Mouse (Mus musculus) right cerebral cortex, adult 18-20 months (tissue): ENCODE data around the gene Swsap1.
A peak's percentile ranks its signal among the peaks of the same experiment; 100 is the strongest.

Source experiments
- DNase-seq: peaks from one replicate; pipeline ENCODE4 v3.0.0; 2022; ENCODE audit warnings: mixed read lengths

Swsap1 gene

DNA sequence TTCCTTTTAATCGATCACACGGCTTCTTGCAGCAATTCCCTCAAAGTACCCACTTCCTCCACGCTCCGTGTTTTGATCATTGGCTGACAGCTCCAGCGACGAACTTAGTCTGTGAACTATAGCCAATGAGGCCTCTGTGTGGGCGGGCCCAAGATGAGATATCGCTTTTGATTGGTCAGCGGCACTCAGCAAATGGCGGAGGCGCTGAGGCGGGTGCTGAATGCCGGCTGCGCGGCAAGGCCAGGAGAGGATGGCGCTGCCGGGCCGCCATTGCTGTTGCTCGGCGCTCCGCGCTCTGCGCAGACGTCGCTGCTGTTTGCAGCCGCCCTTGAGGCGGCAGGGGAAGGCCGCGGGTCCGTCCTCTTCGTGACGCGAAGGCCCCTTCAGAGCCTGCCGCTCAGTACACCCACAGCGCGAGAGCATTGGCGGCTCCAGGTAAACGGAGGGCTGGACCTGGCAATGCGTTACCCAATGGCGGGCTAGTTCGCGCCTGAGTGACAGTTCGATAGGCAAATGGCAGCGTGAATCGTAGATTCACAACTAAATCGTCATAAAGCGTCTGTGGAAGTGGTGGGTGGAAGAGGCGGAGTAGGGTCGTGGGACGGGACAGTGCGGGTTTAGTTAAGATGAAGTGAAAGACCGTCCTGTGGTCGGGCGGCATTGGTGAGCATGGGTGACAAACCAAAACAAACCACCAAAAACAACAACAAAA, at the start of gene Swsap1:
Gene Swsap1, plus strand, starts transcription at position 186 of the 712 bp plus-strand sequence.
- peak; percentile 99 for DNase-seq

GRCm38 (mm10) chr9:21908216-21908615, 47.3 kb upstream of the Swsap1 start:
- DNase-seq: no peak

- no peak for DNase-seq
Observed at GRCm38 (mm10) chr9:21909474-21910223, 45.9 kb upstream of the Swsap1 start.

- DNase-seq: no peak
Observed at GRCm38 (mm10) chr9:21916851-21917492, 38.6 kb upstream of the Swsap1 start.

- DNase-seq: peak; percentile 86
Observed at GRCm38 (mm10) chr9:21917493-21918034, 38.0 kb upstream of the Swsap1 start.

DNA sequence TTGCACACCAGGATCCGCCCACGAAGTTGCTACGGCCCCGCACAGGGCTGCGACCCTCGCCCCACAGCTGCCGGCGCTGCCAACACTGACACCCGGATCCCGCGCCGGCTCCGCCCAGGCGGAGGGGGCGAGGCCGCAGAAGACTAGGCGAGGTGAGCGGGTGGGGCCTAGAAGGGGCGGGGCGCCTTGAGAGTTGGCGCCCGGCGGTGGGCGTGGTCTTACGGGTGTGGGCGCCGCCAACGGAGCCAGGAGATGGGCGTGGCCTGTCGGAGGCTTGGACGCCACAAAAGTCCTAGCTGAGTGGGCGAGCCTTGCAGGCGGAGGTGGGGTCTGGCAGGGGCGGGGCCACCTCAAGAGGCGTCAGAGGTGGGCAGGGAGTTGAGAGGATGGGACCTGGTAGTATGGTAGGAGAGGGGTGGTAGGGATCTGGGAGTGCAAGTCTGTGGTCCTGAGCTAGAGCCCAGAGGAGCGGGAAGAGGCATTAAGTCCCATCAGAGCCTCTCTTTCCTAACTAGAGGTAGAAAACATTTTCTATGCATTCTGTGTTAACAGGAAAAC, 37.4 kb upstream of the Swsap1 start, which contains the start of gene Rab3d:
Gene Rab3d, minus strand, starts transcription at position 158 of the 558 bp plus-strand sequence.
- peak; percentile 91 for DNase-seq

- peak; percentile 44 for DNase-seq
Observed at GRCm38 (mm10) chr9:21918692-21919384, 36.7 kb upstream of the Swsap1 start.

DNA sequence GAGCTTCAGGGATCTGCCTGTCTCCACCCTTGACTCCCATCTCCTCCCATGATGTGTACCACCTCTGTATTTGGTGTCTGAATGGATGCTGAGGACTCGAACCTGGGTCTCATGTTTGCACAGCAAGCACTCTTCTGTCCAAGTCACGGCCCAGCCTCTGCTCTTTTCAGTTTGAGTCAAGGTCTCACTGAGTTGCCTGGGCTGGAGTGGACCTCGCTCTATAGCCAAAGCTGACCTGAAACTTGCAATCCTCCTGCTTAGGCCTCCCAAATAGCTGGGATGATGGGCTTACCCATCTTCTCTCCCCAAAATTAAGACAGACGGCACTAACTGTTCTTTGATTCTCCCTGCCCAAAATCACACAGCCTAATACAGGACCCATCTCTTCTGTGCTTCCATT, 32.5 kb upstream of the Swsap1 start:
- DNase-seq: no peak

- DNase-seq: no peak
Observed at GRCm38 (mm10) chr9:21923490-21924098, 32.0 kb upstream of the Swsap1 start.

- no peak for DNase-seq
Observed at GRCm38 (mm10) chr9:21924099-21924493, 31.5 kb upstream of the Swsap1 start.

GRCm38 (mm10) chr9:21925034-21925433, 30.5 kb upstream of the Swsap1 start:
- no peak for DNase-seq

DNA sequence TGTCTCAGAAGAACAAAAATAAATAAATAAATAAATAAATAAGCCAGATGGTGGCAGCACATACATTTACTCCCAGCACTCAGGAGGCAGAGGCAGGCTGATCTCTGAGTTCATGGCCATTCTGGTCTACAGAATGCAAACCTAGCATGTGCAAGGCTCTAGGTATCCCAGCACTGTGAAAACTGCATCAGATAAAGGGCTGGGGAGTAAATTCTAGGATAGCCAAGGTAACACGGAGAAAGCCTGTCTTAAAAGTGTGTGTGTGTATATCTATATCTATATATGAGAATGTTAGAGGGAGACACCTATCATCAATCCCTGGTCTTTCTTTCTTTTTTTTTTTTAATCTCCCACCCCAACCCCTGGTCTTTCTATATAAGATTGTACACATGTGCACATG, 30.0 kb upstream of the Swsap1 start:
- no peak for DNase-seq

DNA sequence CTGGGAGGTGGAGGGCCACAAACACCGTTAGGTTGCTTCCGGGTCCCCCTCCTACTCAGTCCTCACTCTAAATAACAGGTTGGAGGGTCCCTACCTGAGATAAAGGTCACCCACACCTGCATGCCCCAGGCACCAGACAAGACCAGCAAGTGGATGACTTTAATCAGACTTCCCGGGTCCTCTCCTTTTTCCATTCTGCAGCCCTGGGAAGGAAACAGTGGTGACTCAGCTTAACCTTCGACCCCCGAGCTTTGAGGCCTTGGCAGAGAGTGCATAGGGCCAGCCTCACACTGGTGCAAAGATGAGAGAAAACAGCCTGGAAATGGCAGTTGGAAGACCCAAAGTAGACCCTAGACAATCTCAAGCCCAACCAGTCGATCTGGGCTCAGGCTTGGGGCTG, 29.4 kb upstream of the Swsap1 start:
- DNase-seq: no peak

DNA sequence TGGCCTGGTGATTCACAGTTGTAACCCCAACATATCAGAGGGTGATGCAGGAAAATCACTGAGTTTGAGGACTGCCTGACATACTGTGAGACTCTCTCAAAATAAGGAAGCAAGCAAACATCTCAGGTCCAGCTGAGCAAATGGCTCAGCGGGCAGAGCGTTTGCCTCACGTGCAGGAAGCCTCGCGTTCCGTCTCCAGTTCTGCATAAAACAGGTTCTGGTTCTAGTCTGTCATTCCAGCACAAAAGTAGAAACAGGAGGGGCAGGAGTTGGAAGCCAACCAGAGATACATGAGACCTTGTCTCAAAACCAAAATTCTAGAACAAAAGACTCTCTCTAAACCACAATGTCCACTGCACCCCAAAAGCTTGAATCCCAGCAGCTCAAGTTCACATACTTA, 28.8 kb upstream of the Swsap1 start:
- DNase-seq: no peak

- DNase-seq: peak; percentile 96
Observed at GRCm38 (mm10) chr9:21927208-21927753, 28.3 kb upstream of the Swsap1 start, which contains the start of the genes Ccdc159 and Tmem205. Ccdc159 (plus strand) TSS chr9:21927471. Tmem205 (minus strand) TSS chr9:21927556.

- no peak for DNase-seq
Observed at GRCm38 (mm10) chr9:21929208-21929607, 26.3 kb upstream of the Swsap1 start.

- DNase-seq: no peak
Observed at GRCm38 (mm10) chr9:21932006-21932405, 23.5 kb upstream of the Swsap1 start.

GRCm38 (mm10) chr9:21932445-21933137, 23.0 kb upstream of the Swsap1 start:
- DNase-seq: no peak

- no peak for DNase-seq
Observed at GRCm38 (mm10) chr9:21934021-21934420, 21.5 kb upstream of the Swsap1 start.

DNA sequence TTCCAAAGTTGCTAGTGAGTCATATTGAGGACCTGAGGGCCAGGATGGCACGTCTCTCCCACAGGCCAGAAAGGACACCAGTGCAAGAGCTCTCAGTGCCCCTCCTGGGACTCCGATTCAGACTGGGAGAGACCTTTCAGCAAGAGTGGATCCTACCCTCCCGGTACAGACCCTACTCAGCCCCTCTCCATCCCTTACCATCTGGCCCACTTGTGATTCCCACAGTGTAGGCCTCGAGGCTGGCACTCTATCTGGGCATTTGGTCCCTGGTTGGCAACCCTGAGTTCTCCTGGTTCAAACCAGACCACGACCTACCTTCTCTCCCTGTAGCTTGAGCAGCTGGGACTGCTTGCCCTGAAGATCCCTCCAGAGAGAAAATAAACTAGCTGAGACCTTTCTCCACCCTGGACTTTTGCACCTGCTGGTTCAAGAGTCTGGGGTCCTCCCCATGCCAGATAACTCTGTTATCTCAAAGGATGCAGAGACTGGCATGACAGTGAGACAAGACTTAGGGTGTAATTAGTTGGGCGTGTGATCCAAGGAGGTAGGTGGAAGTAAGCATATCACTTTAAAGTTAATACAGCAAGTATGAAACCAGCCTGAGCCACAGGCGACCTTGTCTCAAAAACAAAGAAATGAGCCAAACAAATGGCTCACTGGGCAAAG, 20.0 kb upstream of the Swsap1 start:
- DNase-seq: no peak
